Mouse (Mus musculus): ENCODE measurements at regions not wholly inside any gene's neighbourhood (a gene's known extent, or its start where the extent isn't known, plus 50 kb on each side); places are given as distances from the start of the nearest gene placed in this dataset.
A peak's percentile ranks its signal among the peaks of the same experiment; 100 is the strongest.

GRCm38 (mm10) chr3:20590143-20590542, 223.2 kb upstream of the Agtr1b start:
- DNase-seq (ENCODE audit: low spot score in 2 of 2): peak; percentile 54 to 65

- DNase-seq (ENCODE audit: low spot score in 2 of 2): peak in 1 of 2 experiments; percentile 9
Observed at GRCm38 (mm10) chr3:20551563-20551962, 184.6 kb upstream of the Agtr1b start.

DNA sequence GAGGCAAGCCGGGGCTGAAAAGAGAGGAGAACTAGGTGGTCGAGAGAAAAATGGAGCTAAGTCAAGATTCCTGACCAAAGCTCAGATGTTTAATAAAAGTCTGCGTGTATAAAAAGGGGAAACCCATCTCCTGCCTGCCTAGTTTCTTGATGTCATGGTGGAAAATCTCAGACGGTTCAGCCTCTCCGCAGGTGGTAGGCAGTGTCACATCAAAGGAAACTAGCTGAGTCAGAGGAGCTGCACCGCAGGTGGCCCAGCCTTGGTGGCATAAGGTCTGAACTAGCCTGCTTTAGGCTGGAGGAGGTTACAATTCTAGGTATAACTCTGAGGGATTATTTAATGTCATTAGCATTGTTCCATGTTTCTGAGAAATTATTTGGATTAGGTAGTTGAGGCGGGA, 177.0 kb upstream of the Agtr1b start:
- DNase-seq (ENCODE audit: low spot score in 2 of 2): no peak

- no peak for DNase-seq (ENCODE audit: low spot score in 2 of 2)
Observed at GRCm38 (mm10) chr3:20538492-20539004, 171.6 kb upstream of the Agtr1b start.

DNA sequence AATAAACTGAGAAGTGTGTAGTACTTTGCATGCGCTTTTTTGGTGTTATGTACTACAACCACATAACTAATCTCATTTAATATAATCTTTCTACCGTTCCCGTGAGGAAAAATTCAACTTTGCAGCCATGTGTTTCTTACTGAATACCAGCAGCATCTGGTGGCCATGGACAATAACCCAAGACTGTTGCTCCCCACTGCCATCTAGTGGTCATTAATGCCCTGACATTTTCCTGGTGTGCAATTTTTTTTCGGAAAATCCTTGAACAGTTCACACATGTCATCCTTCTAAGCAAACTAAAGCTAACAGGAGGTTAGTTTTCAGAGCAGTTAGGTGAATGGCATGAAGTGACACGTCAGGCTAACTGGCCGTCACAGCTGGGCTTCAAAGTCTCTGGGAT, 153.8 kb upstream of the Agtr1b start:
- DNase-seq (ENCODE audit: low spot score in 2 of 2): peak in 1 of 2 experiments; percentile 18

DNA sequence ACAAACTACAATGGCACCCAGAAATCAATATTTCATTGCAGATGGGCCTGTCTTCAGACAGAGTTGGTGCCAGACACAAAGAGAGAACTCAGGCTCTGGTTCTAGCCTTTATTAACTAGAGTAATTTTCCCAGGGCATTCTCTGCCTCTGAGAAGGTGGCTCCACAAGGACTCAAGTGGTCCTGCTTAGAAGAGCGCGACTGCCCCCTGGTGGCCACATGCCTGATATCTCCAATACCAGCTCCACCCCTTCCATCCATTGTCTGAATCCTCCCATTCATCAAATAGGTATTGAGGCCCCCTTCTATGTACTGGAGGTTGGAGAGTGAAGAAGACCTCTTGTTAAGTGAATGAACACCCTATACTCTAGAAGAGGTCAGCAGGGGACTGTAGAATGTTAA, 142.2 kb upstream of the Agtr1b start:
- DNase-seq (ENCODE audit: low spot score in 2 of 2): peak; percentile 78 to 84

DNA sequence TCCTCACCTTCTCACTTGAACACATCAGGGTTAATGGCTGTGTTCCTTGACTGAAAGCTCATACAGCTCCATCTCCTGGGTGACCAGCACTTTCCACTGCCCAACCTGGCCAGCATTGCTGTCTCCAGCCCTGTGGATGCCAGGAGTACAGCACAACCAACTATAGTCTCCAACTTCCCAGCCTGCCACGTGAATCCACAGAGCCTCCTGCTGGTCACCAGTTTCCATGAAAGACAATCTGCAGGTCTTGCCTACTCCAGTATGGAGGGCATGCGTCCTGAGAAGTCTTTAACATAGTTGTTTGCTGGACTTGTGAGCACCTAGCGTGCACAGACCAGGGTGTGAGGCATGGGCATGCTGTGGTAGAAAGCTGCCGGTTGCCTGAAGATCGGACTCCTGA, 138.6 kb upstream of the Agtr1b start:
- no peak for DNase-seq (ENCODE audit: low spot score in 2 of 2)
